25 mouse cellular contexts compared by ENCODE assay signal in genomic region chr9:66748390-66748789, GRCm38 (mm10). TPM values are rescaled to one million over a fixed set of nuclear protein-coding genes. Genes with fewer than 3 reads are reported as not detected.
DNase-seq lines count a peak whose midpoint lies in the region; ATAC-seq and TF ChIP-seq lines count a peak whose summit lies in the region.
"Had no signal": no experiment of that assay in that cellular context is flagged by ENCODE, and none has a peak within 500 bp of the region (broad histone marks: within the 10 kb centered on the region; RNA-seq: fewer than 3 reads in every experiment).

No protein-coding gene starts in this region.

- H3K27ac ChIP-seq in forebrain, embryonic 16.5 days (ENCODE audit: low read length), result no peak overlapping the region
- H3K27ac ChIP-seq in forebrain, embryonic 10.5 days, result no peak overlapping the region
- H3K27ac ChIP-seq in heart, embryonic 15.5 days, result no peak overlapping the region
- H3K27ac ChIP-seq: embryonic facial prominence, embryonic 12.5 days; heart, embryonic 10.5 days; hindbrain, embryonic 13.5 days; limb, embryonic 10.5 days; midbrain, embryonic 13.5 days had no signal

- WGBS in forebrain, embryonic 16.5 days, result 69% methylated on average over 15 of the region's 15 CpGs
- WGBS in forebrain, embryonic 10.5 days, result 91% methylated on average over 15 of the region's 15 CpGs
- 49% methylated on average over 15 of the region's 15 CpGs for WGBS in heart, embryonic 15.5 days
- WGBS in lung, adult 2 months, result 88% methylated on average over 15 of the region's 15 CpGs

- no peak overlapping the region for H3K9ac ChIP-seq in forebrain, embryonic 16.5 days (replicated peaks; ENCODE audit: low read depth, low read length)
- no peak overlapping the region for H3K9ac ChIP-seq in heart, embryonic 15.5 days
- H3K9ac ChIP-seq: embryonic facial prominence, embryonic 12.5 days; hindbrain, embryonic 13.5 days; liver, postnatal 0 days; midbrain, embryonic 13.5 days had no signal

- H3K36me3 ChIP-seq in forebrain, embryonic 16.5 days (ENCODE audit: control insufficient read depth, insufficient read depth), result no peaks in the 10 kb centered on the region
- H3K36me3 ChIP-seq in forebrain, embryonic 10.5 days (replicated peaks), result no peaks in the 10 kb centered on the region
- no peaks in the 10 kb centered on the region for H3K36me3 ChIP-seq in heart, embryonic 15.5 days
- H3K36me3 ChIP-seq: embryonic facial prominence, embryonic 12.5 days; heart, embryonic 10.5 days; hindbrain, embryonic 13.5 days; limb, embryonic 10.5 days; midbrain, embryonic 13.5 days had no signal

- ATAC-seq in forebrain, embryonic 16.5 days, result peak; percentile 45; the same call in 1 of the 2 replicates
- no peak for ATAC-seq in heart, embryonic 15.5 days (replicated peaks; ENCODE audit: insufficient number of reproducible peaks, insufficient read depth, low FRiP score, low read depth)
- ATAC-seq: CD4-positive, CD25-positive, alpha-beta regulatory T cell, adult 4 months; inflammation-experienced regulatory T-cells, adult 6 months; liver, postnatal 0 days; midbrain, embryonic 13.5 days; Patski had no signal

- no peak overlapping the region for H3K4me3 ChIP-seq in forebrain, embryonic 16.5 days (replicated peaks; ENCODE audit: low read length)
- H3K4me3 ChIP-seq in forebrain, embryonic 10.5 days, result no peak overlapping the region
- H3K4me3 ChIP-seq in heart, embryonic 15.5 days, result no peak overlapping the region
- no peak overlapping the region for H3K4me3 ChIP-seq in lung, adult 2 months (replicated peaks; ENCODE audit: extremely low read depth, low read depth, low read length)
- H3K4me3 ChIP-seq: embryonic facial prominence, embryonic 12.5 days; erythroblast, embryonic 14.5 days; heart, embryonic 10.5 days; hindbrain, embryonic 13.5 days; limb, embryonic 10.5 days; midbrain, embryonic 13.5 days; myocyte had no signal

- no peak overlapping the region for H3K4me2 ChIP-seq in forebrain, embryonic 16.5 days (ENCODE audit: low read length)
- H3K4me2 ChIP-seq in heart, embryonic 15.5 days, result peak overlapping the region; percentile 53
- H3K4me2 ChIP-seq: embryonic facial prominence, embryonic 12.5 days; hindbrain, embryonic 13.5 days; midbrain, embryonic 13.5 days had no signal

- H3K9me3 ChIP-seq in forebrain, embryonic 16.5 days (ENCODE audit: control insufficient read depth, low read length), result no peaks in the 10 kb centered on the region
- H3K9me3 ChIP-seq in forebrain, embryonic 10.5 days, result no peaks in the 10 kb centered on the region
- H3K9me3 ChIP-seq in heart, embryonic 15.5 days (replicated peaks), result no peaks in the 10 kb centered on the region
- H3K9me3 ChIP-seq: embryonic facial prominence, embryonic 12.5 days; heart, embryonic 10.5 days; hindbrain, embryonic 13.5 days; limb, embryonic 10.5 days; midbrain, embryonic 13.5 days had no signal

- H3K27me3 ChIP-seq in forebrain, embryonic 16.5 days (replicated peaks; ENCODE audit: control insufficient read depth, insufficient read depth, low read length), result no peaks in the 10 kb centered on the region
- no peaks in the 10 kb centered on the region for H3K27me3 ChIP-seq in forebrain, embryonic 10.5 days (ENCODE audit: poor library complexity, severe bottlenecking)
- no peaks in the 10 kb centered on the region for H3K27me3 ChIP-seq in heart, embryonic 15.5 days
- H3K27me3 ChIP-seq: hindbrain, embryonic 13.5 days; midbrain, embryonic 13.5 days; Patski had no signal

- no peak for DNase-seq in forebrain, embryonic 10.5 days (ENCODE audit: extremely low spot score, low spot score)
- no peak for DNase-seq in heart, adult 11 months
- DNase-seq in right cerebral cortex, adult 18-20 months, result peak; percentile 30
- DNase-seq in right cerebral cortex, postnatal 25 days, result no peak
- no peak for DNase-seq in lung, adult 2 months
- DNase-seq: adrenal gland, adult 8-10 months; cerebellum, adult 9-11 months; gastrocnemius, postnatal 14 days; kidney, adult 2 months; kidney, postnatal 25 days; liver, postnatal 0 days; lung, postnatal 14 days had no signal

- no peak for TF ChIP-seq CTCF in lung, adult 2 months (IDR thresholded peaks at IDR 0.05; ENCODE audit: insufficient read depth, low read length)

- no peaks in the 10 kb centered on the region for H3K4me1 ChIP-seq in forebrain, embryonic 16.5 days (replicated peaks; ENCODE audit: control insufficient read depth, insufficient read depth, low read length)
- no peaks in the 10 kb centered on the region for H3K4me1 ChIP-seq in forebrain, embryonic 10.5 days
- no peaks in the 10 kb centered on the region; the same call in 1 of the 2 replicates for H3K4me1 ChIP-seq in heart, embryonic 15.5 days (replicated peaks)
- H3K4me1 ChIP-seq in lung, adult 2 months (ENCODE audit: control insufficient read depth, insufficient read depth, low read length), result no peaks in the 10 kb centered on the region
- H3K4me1 ChIP-seq: embryonic facial prominence, embryonic 12.5 days; hindbrain, embryonic 13.5 days; midbrain, embryonic 13.5 days had no signal

- no peak for TF ChIP-seq POLR2A in lung, adult 2 months (IDR thresholded peaks at IDR 0.05; ENCODE audit: borderline replicate concordance, extremely low read depth, low read depth, low read length)

RNA-seq across cellular contexts. Expression of gene Car12, which starts 34.9 kb away (rescaled TPM):
- 3.3 and 4.4 TPM in 2 replicates for polyA plus RNA-seq in forebrain, embryonic 16.5 days (2015; fragmentation: Nextera tagmentation; extraction: Ambion mirVana)
- polyA plus RNA-seq in forebrain, embryonic 10.5 days (2016; fragmentation: Nextera tagmentation; extraction: Ambion mirVana), result 6.8 and 7.4 TPM in 2 replicates
- 0.39 and 1.3 TPM in 2 replicates for polyA plus RNA-seq in heart, embryonic 15.5 days (2015; fragmentation: Nextera tagmentation; extraction: Ambion mirVana)
- polyA plus RNA-seq in lung, adult 2 months (2012; rRNA removed), result 0.88 and 6.7 TPM in 2 replicates
- polyA plus RNA-seq: erythroblast, embryonic 14.5 days; liver, adult 2 months had no signal

RNA-seq across cellular contexts. Expression of gene Aph1b, which starts 46.9 kb away (rescaled TPM):
- polyA plus RNA-seq in forebrain, embryonic 16.5 days (2015; fragmentation: Nextera tagmentation; extraction: Ambion mirVana), result 32.9 and 34.3 TPM in 2 replicates
- 10.1 and 11.9 TPM in 2 replicates for polyA plus RNA-seq in forebrain, embryonic 10.5 days (2016; fragmentation: Nextera tagmentation; extraction: Ambion mirVana)
- 5.8 and 5.9 TPM in 2 replicates for polyA plus RNA-seq in heart, embryonic 15.5 days (2015; fragmentation: Nextera tagmentation; extraction: Ambion mirVana)
- polyA plus RNA-seq in lung, adult 2 months (2012; rRNA removed), result 3.4 and 4.6 TPM in 2 replicates

RNA-seq across cellular contexts. Expression of gene Gm10647, which starts 48.4 kb away (rescaled TPM):
- 0.42 and 0.43 TPM in 2 replicates for polyA plus RNA-seq in forebrain, embryonic 16.5 days (2015; fragmentation: Nextera tagmentation; extraction: Ambion mirVana)
- 0.36 and 0.46 TPM in 2 replicates for polyA plus RNA-seq in forebrain, embryonic 10.5 days (2016; fragmentation: Nextera tagmentation; extraction: Ambion mirVana)
- 0.46 and 0.53 TPM in 2 replicates for polyA plus RNA-seq in heart, embryonic 15.5 days (2015; fragmentation: Nextera tagmentation; extraction: Ambion mirVana)
- 0.10 and 0.17 TPM in 2 replicates for polyA plus RNA-seq in lung, adult 2 months (2012; rRNA removed)
- polyA plus RNA-seq: erythroblast, embryonic 14.5 days; inflammation-experienced regulatory T-cells, adult 6 months; myocyte had no signal
